Comparison of ENCODE assay signal across 10 mouse cellular contexts in genomic region chr4:136095490-136096105, GRCm38 (mm10). TPM values are rescaled to one million over a fixed set of nuclear protein-coding genes. Genes with fewer than 3 reads are reported as not detected.
DNase-seq lines count a peak whose midpoint lies in the region; ATAC-seq lines count a peak whose summit lies in the region.
"Had no signal": no experiment of that assay in that cellular context is flagged by ENCODE, and none has a peak within 500 bp of the region (broad histone marks: within the 10 kb centered on the region; RNA-seq: fewer than 3 reads in every experiment).

No protein-coding gene starts in this region.

- H3K9ac ChIP-seq in lung, embryonic 15.5 days = no peak overlapping the region
- H3K9ac ChIP-seq in liver, embryonic 13.5 days = no peak overlapping the region

- DNase-seq in lung, adult 18-20 months = no peak
- DNase-seq in T-cell, adult 2 months (ENCODE audit: low spot score) = peak; percentile 71
- no peak for DNase-seq in liver, embryonic 13.5 days
- peak; percentile 68 for DNase-seq in thymus, postnatal 0 days (ENCODE audit: low spot score)
- DNase-seq in right cerebral cortex, postnatal 25 days = no peak
- DNase-seq in kidney, postnatal 36 days = no peak
- no peak for DNase-seq in kidney, adult 9 months
- DNase-seq: heart, adult 18-20 months had no signal

- no peak overlapping the region for H3K4me3 ChIP-seq in lung, embryonic 15.5 days
- no peak overlapping the region for H3K4me3 ChIP-seq in liver, embryonic 13.5 days (replicated peaks)
- H3K4me3 ChIP-seq: erythroblast, embryonic 14.5 days had no signal

- whole genome bisulfite sequencing in lung, embryonic 15.5 days = 70% methylated on average over 9 of the region's 9 CpGs
- 54% methylated on average over 9 of the region's 9 CpGs for WGBS in liver, embryonic 13.5 days (ENCODE audit: insufficient replicate concordance)

- no peak overlapping the region for H3K27ac ChIP-seq in lung, embryonic 15.5 days
- H3K27ac ChIP-seq in liver, embryonic 13.5 days = no peak overlapping the region

- no peaks in the 10 kb centered on the region for H3K9me3 ChIP-seq in lung, embryonic 15.5 days
- no peaks in the 10 kb centered on the region for H3K9me3 ChIP-seq in liver, embryonic 13.5 days (replicated peaks)

- no peak overlapping the region for H3K4me2 ChIP-seq in lung, embryonic 15.5 days
- H3K4me2 ChIP-seq in liver, embryonic 13.5 days = no peak overlapping the region

- peaks cover 4% of the 10 kb centered on the region; the same call in 1 of the 2 replicates for H3K4me1 ChIP-seq in lung, embryonic 15.5 days
- peaks cover 15% of the 10 kb centered on the region; the same call in 1 of the 2 replicates for H3K4me1 ChIP-seq in liver, embryonic 13.5 days (replicated peaks)

- no peaks in the 10 kb centered on the region for H3K27me3 ChIP-seq in lung, embryonic 15.5 days
- peaks cover 10% of the 10 kb centered on the region for H3K27me3 ChIP-seq in liver, embryonic 13.5 days

- H3K36me3 ChIP-seq in lung, embryonic 15.5 days = no peaks in the 10 kb centered on the region
- no peaks in the 10 kb centered on the region for H3K36me3 ChIP-seq in liver, embryonic 13.5 days

- ATAC-seq in lung, embryonic 15.5 days (ENCODE audit: borderline replicate concordance, extremely low read depth, low FRiP score, low TSS enrichment) = 0 out of 2 replicates have a peak, but pooled peaks have one; percentile 11
- peak; percentile 39; the same call in 1 of the 2 replicates for ATAC-seq in liver, embryonic 13.5 days (ENCODE audit: low read depth)

RNA-seq across cellular contexts. Expression of gene Rpl11, which starts 42.4 kb away (rescaled TPM):
- 476 and 482 TPM in 2 replicates for polyA plus RNA-seq in lung, embryonic 15.5 days (2015; fragmentation: Nextera tagmentation; extraction: Ambion mirVana)
- polyA plus RNA-seq in liver, embryonic 13.5 days (2015; fragmentation: Nextera tagmentation; extraction: Ambion mirVana) = 341 and 377 TPM in 2 replicates
- 717 and 718 TPM in 2 replicates for polyA plus RNA-seq in thymus, postnatal 0 days (2015; fragmentation: Nextera tagmentation; extraction: Ambion mirVana)

RNA-seq across cellular contexts. Expression of gene Id3, which starts 47.7 kb away (rescaled TPM):
- 498 and 529 TPM in 2 replicates for polyA plus RNA-seq in lung, embryonic 15.5 days (2015; fragmentation: Nextera tagmentation; extraction: Ambion mirVana)
- 48.1 and 51.3 TPM in 2 replicates for polyA plus RNA-seq in liver, embryonic 13.5 days (2015; fragmentation: Nextera tagmentation; extraction: Ambion mirVana)
- polyA plus RNA-seq in thymus, postnatal 0 days (2015; fragmentation: Nextera tagmentation; extraction: Ambion mirVana) = 262 and 327 TPM in 2 replicates

Comparison
In these comparisons a context has a peak if more than half of its experiments do, and no peak if none do; other contexts are left out.
1. DNase-seq: peak in T-cell, adult 2 months (single experiment) and thymus, postnatal 0 days (single experiment); none in lung, adult 18-20 months (0 of 2), liver, embryonic 13.5 days (single experiment), right cerebral cortex, postnatal 25 days (single experiment), kidney, postnatal 36 days (0 of 2) and kidney, adult 9 months (single experiment).